Mouse (Mus musculus) spleen, adult 2 months (tissue): ENCODE results near the gene Rybp. TPM values are rescaled to one million over a fixed set of nuclear protein-coding genes. Genes with fewer than 3 reads are reported as not detected.

Experiments
- DNase-seq, 2 experiments: peaks; one replicate each; pipeline versions ENCODE4 v3.0.0 to v3.0.0-alpha.2; 2012 to 2021; ENCODE audit warnings: low spot score in 2 of 2, low read depth in 1 of 2
- H3K27ac ChIP-seq: fragments of 200-500 bp; 2 replicates; pipeline ENCODE4 v1.5.1; 2012; ENCODE audit warnings: low read length, inconsistent platforms; ENCODE audit not compliant: insufficient read depth
- H3K27me3 ChIP-seq: fragments of 200-500 bp; 2 replicates; pipeline ENCODE4 v1.6.1; 2012; ENCODE audit warnings: mild to moderate bottlenecking, moderate library complexity, low read length, inconsistent platforms; ENCODE audit not compliant: control insufficient read depth, insufficient read depth
- H3K36me3 ChIP-seq: fragments of 200-500 bp; 2 replicates; pipeline ENCODE4 v1.6.1; 2012; ENCODE audit warnings: mild to moderate bottlenecking, low read length, inconsistent platforms; ENCODE audit not compliant: control insufficient read depth, insufficient read depth
- H3K4me1 ChIP-seq: fragments of 200-500 bp; 2 replicates; pipeline ENCODE4 v1.6.1; 2011; ENCODE audit warnings: inconsistent platforms; ENCODE audit not compliant: control insufficient read depth, insufficient read depth, insufficient read length
- H3K4me3 ChIP-seq: fragments of 200-500 bp; 2 replicates; pipeline ENCODE4 v1.5.1; 2011; ENCODE audit warnings: mild to moderate bottlenecking, inconsistent platforms; ENCODE audit not compliant: insufficient read depth, insufficient read length; ENCODE audit errors: extremely low read depth
- CTCF ChIP-seq: fragments of 200-500 bp; IDR thresholded peaks from 2 replicates; pipeline ENCODE4 v1.5.1; 2011; ENCODE audit warnings: mild to moderate bottlenecking, inconsistent platforms; ENCODE audit not compliant: insufficient read depth, insufficient read length, insufficient replicate concordance; ENCODE audit errors: extremely low read depth
- POLR2A ChIP-seq: fragments of 200-500 bp; IDR thresholded peaks from 2 replicates; pipeline ENCODE4 v1.6.1; 2011; ENCODE audit warnings: low read depth, low read length, inconsistent platforms
- WGBS: fragments of 180-500 bp; shearing (Covaris S2); methylation state at CpG from one replicate; pipeline ENCODE4 v1.1.7; 2018; 5-methylcytosine and 5-hydroxymethylcytosine counted together
- polyA plus RNA-seq: library from polyadenylated mRNA; depleted of rRNA; stranded (reverse); fragments of >200 nt; gene quantifications from 2 replicates; pipeline ENCODE4 v1.2.3, GENCODE M21; 2012

The Rybp gene
- polyA plus RNA-seq, 1 experiment: 12.2 TPM

GRCm38 (mm10) chr6:100254671-100255070, 32.6 kb downstream of the Rybp start:
- H3K4me3 ChIP-seq: no peak overlapping the region
- DNase-seq: no peak
- H3K27me3 ChIP-seq: no peaks in the 10 kb centered on the region
- TF ChIP-seq POLR2A (no peak), CTCF (no peak)
- H3K27ac ChIP-seq: no peak overlapping the region
- 87% methylated on average over 1 of the region's 1 CpGs for WGBS
- H3K36me3 ChIP-seq: no peaks in the 10 kb centered on the region
- no peaks in the 10 kb centered on the region for H3K4me1 ChIP-seq

DNA sequence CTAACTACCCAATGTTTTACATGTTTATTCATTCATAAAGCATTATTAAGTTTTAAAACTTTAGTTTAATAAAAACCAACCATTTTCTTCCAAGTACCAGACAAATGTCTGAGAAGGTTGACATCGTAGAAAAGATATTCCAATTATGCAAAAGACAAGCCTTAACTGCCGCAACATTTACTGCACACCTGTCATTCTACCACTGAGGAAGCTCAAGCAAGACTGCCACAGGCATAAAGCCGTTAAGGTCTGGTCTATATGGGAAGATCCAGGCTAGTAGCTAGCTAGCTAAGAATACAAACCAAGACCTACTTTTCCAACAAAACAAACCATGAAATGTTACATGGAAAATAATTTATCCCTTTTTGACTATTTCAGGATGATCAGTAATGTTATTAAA, 42.8 kb downstream of the Rybp start:
- H3K4me1 ChIP-seq: no peaks in the 10 kb centered on the region
- 89% methylated on average over 3 of the region's 3 CpGs for WGBS
- H3K4me3 ChIP-seq: no peak overlapping the region
- DNase-seq: no peak
- H3K27me3 ChIP-seq: no peaks in the 10 kb centered on the region
- H3K36me3 ChIP-seq: no peaks in the 10 kb centered on the region
- TF ChIP-seq POLR2A (no peak), CTCF (no peak)
- no peak overlapping the region for H3K27ac ChIP-seq

DNA sequence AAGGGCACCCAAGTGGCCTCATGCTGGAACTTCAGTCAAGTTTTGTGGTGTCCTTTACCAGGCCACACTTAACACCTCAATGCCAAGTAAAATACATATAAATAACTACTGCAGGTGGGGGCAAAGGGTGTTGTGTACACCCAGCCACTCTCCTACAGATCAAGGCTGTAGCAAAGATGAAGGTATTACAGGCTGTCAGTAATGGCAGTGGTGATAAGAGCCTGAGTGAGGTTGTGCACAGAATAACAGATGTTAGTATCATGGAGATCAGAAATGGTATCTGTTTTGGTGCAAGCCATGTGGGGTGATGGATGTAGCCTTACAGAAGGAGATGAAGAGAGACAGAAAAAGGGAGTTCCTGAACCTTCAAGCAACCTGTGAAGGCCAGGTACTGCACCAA, 52.2 kb downstream of the Rybp start:
- H3K4me3 ChIP-seq: no peak overlapping the region
- no peaks in the 10 kb centered on the region for H3K27me3 ChIP-seq
- no peaks in the 10 kb centered on the region for H3K4me1 ChIP-seq
- DNase-seq: no peak
- H3K36me3 ChIP-seq: peaks cover 3% of the 10 kb centered on the region; the same call in 1 of the 2 replicates
- no peak for TF ChIP-seq CTCF
- TF ChIP-seq POLR2A: no peak
- no peak overlapping the region for H3K27ac ChIP-seq

DNA sequence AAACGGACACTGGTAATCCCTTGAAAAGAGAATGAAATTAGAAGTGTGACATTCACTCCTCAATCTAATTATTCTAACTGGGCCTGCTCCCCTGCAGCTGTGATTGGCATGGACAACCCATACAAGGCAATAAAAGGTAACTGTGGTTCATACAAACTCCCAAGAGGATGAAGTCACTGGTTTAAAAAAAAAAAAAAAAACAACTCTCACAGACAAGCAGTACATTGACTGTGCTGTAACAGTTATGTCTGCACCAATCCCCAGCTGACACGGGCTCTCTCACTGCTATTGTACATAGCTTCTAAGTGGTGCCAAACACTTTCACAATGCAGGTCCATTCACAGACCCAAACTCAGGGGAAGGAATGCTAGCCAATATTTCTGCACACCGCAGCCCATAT, 53.8 kb downstream of the Rybp start:
- WGBS: 92% methylated on average over 3 of the region's 3 CpGs
- no peaks in the 10 kb centered on the region for H3K4me1 ChIP-seq
- TF ChIP-seq CTCF: no peak
- TF ChIP-seq POLR2A: no peak
- H3K27me3 ChIP-seq: no peaks in the 10 kb centered on the region
- H3K27ac ChIP-seq: no peak overlapping the region
- H3K36me3 ChIP-seq: peaks cover 3% of the 10 kb centered on the region; the same call in 1 of the 2 replicates
- DNase-seq: no peak
- no peak overlapping the region for H3K4me3 ChIP-seq

DNA sequence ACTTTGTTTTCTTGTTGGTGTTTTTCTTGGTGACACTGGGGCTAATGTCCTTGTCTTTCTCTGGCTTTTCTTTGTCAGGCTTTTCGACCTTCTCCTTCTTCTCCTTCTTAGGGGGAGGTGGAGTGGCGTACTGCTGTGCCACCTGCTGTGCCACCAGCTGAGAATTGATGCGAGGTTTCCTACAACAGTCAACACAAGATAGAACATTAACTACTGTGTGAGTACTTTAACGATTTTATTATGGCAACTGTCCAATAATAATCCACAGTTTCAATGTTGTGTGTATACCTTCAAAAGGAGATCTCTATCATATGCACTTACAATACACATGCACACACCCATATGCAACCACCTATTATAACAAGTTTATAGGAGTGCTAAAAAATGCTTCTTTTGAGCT, 54.2 kb downstream of the Rybp start:
- Histone ChIP-seq H3K36me3 (peaks cover 3% of the 10 kb centered on the region; the same call in 1 of the 2 replicates), H3K27ac (no peak overlapping the region), H3K4me3 (no peak overlapping the region), H3K4me1 (no peaks in the 10 kb centered on the region), H3K27me3 (no peaks in the 10 kb centered on the region)
- TF ChIP-seq POLR2A (no peak), CTCF (no peak)
- 78% methylated on average over 4 of the region's 4 CpGs for WGBS
- no peak for DNase-seq

DNA sequence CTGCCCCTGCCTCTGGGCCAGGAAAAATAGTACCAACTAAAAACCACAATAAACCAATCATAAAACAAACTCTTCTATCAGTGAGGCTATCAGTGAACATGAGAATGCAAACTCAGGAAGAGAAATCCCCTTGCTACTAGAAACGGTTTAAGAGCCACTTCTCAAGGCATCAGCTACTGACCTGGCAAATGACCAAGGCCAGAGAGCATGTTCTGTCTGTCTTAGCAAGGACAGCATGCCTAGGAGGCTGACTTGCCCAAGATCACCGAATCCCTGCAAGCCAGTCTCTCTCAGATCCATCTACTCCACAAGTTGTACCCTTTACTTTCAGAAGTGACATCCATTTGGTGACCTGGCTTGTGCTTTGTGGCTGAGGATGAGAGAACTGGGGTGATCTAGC, 61.1 kb downstream of the Rybp start:
- Histone ChIP-seq H3K4me1 (no peaks in the 10 kb centered on the region), H3K27ac (no peak overlapping the region), H3K4me3 (no peak overlapping the region), H3K27me3 (no peaks in the 10 kb centered on the region), H3K36me3 (no peaks in the 10 kb centered on the region)
- WGBS: 68% methylated on average over 2 of the region's 2 CpGs
- TF ChIP-seq POLR2A (no peak), CTCF (no peak)
- DNase-seq: no peak

GRCm38 (mm10) chr6:100223932-100224331, 63.4 kb downstream of the Rybp start:
- Histone ChIP-seq H3K4me1 (no peaks in the 10 kb centered on the region), H3K27me3 (no peaks in the 10 kb centered on the region), H3K4me3 (no peak overlapping the region), H3K27ac (no peak overlapping the region), H3K36me3 (no peaks in the 10 kb centered on the region)
- 94% methylated on average over 6 of the region's 6 CpGs for WGBS
- DNase-seq: no peak
- no peak for TF ChIP-seq CTCF
- no peak for TF ChIP-seq POLR2A
